Mouse (Mus musculus) kidney, adult 2 months (tissue): Measurements from ENCODE around the gene Gm12166.

ENCODE experiments used
- CTCF ChIP-seq: fragments of 200-500 bp; conservative IDR thresholded peaks from 2 replicates; pipeline ENCODE4 v1.5.1; 2011; ENCODE audit warnings: low read depth, mild to moderate bottlenecking, control low read depth, low read length, moderate library complexity, mixed read lengths; ENCODE audit not compliant: insufficient read depth, insufficient read length
- POLR2A ChIP-seq: fragments of 200-500 bp; IDR thresholded peaks from one replicate; pipeline ENCODE4 v1.6.1; 2011; ENCODE audit warnings: low read depth, low read length, control low read depth

GRCm38 (mm10) chr11:46031470-46031869, 20.7 kb downstream of the Gm12166 start:
- TF ChIP-seq CTCF (no peak), POLR2A (no peak)
